Mouse (Mus musculus): Measurements from ENCODE around the gene Rsph1. TPM values are rescaled to one million over a fixed set of nuclear protein-coding genes. Genes with fewer than 3 reads are reported as not detected.

Rsph1 gene
- polyA plus RNA-seq, 1 experiment from 2014 or later, result 0.88 TPM

DNA sequence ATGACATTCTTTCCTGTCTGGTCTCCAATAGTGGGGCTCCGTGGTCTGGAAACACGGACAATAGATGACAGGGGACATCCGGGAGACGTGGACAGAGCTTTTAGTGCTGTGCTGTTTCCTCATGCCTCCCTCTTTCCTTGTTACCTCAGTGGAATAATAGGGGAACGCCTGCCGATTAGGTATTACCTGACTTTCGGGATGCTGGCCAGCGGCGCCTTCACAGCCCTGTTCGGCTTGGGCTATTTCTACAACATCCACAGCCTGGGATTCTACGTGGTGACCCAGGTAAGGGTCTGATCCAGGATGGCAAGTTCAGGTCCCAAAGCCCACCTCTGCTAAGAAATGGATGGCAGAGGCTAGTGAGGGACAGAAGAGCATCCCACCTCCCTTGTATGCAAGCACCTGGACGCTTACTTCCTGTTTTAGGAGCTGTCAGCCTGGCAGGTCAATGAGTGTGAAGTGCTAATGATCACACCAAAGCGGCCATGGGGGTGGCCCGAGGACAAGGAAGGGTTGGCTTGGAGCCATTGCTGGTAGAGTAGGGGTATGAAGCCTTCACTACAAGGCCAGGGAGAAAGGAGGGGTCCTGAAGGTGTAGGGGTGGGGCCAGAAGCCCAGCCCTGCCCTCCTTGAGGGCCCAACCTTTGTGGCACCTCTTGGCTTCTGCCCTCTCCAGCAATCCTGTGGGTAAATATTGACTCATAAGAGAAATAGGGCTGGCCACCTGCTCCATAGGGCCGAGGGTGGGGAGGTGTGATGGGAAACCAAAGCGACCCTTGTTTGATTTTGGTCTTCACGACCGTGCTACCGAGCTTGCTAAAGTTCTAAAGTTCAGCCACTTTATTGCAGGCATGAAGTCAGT, 42.0 kb upstream of the Rsph1 start:
- no peak for DNase-seq (ENCODE audit: low spot score)
- H3K9ac ChIP-seq (ENCODE audit: low read depth, low read length), result no peak overlapping the region
- H3K4me2 ChIP-seq, result no peak overlapping the region
- no peak overlapping the region for H3K27ac ChIP-seq (ENCODE audit: low read depth, low read length)
- H3K36me3 ChIP-seq (ENCODE audit: control insufficient read depth, insufficient read depth, low read length), result no peaks in the 10 kb centered on the region
- ATAC-seq (replicated peaks; ENCODE audit: low FRiP score), result no peak
- H3K27me3 ChIP-seq (replicated peaks; ENCODE audit: control insufficient read depth, insufficient read depth, low read length), result no peaks in the 10 kb centered on the region
- 0 out of 2 replicates have a peak, but pooled peaks cover 3% of the 10 kb centered on the region for H3K4me1 ChIP-seq (replicated peaks; ENCODE audit: control insufficient read depth, insufficient read depth, low read length)
- 84% methylated on average over 19 of the region's 19 CpGs for WGBS
- no peak overlapping the region for H3K4me3 ChIP-seq (ENCODE audit: low read depth, low read length)
- H3K9me3 ChIP-seq (ENCODE audit: control insufficient read depth, low read length), result no peaks in the 10 kb centered on the region

DNA sequence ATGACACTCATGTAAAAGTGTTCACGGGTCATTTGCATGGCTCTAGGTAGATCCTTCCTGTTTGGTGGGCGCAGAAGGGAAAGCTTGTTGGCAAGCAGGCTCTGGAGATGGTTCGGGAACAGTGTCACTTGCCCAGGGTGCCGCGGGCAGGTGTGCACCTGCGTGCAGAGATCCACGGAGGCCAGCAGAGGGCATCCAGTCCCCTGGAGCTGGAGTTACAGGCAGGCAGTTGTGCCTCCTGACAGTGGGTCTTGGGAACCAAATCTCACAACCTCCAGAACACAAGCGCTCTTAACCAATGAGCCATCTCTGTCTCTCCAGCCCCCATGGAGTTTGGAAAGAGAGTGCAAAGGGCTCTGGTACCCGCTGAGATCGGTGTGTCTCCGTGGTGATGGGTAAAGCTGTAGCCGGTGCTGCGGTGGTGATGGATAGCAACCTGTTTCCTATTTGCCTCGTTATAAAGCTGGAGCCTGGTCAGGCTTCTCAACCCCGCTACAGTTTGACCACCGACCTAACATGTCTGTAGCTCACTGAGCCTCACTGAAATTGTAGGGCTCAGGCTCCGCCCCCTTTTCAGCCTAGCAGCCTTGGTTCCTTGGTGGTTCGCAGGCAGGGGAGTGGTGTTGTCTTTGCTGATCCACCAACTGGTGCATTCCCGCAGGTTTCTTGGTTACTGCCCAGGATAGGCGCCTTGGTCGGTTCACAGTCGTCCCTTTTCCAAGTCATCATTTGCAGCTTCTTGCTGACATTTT, 40.5 kb upstream of the Rsph1 start:
- H3K4me1 ChIP-seq (replicated peaks; ENCODE audit: control insufficient read depth, insufficient read depth, low read length), result 0 out of 2 replicates have a peak, but pooled peaks cover 3% of the 10 kb centered on the region
- no peak for DNase-seq (ENCODE audit: low spot score)
- H3K27ac ChIP-seq (ENCODE audit: low read depth, low read length), result no peak overlapping the region
- ATAC-seq (replicated peaks; ENCODE audit: low FRiP score), result no peak
- no peak overlapping the region for H3K4me2 ChIP-seq
- no peaks in the 10 kb centered on the region for H3K36me3 ChIP-seq (ENCODE audit: control insufficient read depth, insufficient read depth, low read length)
- no peak overlapping the region for H3K9ac ChIP-seq (ENCODE audit: low read depth, low read length)
- H3K4me3 ChIP-seq (ENCODE audit: low read depth, low read length), result no peak overlapping the region
- no peaks in the 10 kb centered on the region for H3K27me3 ChIP-seq (replicated peaks; ENCODE audit: control insufficient read depth, insufficient read depth, low read length)
- 60% methylated on average over 22 of the region's 22 CpGs for WGBS
- H3K9me3 ChIP-seq (ENCODE audit: control insufficient read depth, low read length), result no peaks in the 10 kb centered on the region

DNA sequence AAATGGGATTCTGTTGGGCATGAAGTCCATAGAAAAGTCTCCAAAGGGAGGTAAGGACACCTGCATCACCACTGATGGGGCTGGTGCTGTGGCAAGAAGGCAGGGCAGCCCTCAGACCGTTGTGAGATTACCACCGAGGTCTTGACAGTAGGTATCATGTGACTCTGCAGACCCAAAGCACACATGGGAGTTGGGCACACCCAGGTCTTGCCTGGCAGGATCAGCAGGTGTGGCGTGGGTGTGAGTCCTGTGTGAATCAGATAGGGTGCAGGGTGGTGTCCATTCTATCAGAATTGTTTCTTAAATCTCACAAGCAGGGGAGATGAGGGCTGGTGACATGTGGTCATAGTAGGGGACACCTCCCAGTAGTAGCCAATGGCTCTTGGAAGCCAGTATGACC, 39.8 kb upstream of the Rsph1 start:
- 70% methylated on average over 3 of the region's 3 CpGs for WGBS

DNA sequence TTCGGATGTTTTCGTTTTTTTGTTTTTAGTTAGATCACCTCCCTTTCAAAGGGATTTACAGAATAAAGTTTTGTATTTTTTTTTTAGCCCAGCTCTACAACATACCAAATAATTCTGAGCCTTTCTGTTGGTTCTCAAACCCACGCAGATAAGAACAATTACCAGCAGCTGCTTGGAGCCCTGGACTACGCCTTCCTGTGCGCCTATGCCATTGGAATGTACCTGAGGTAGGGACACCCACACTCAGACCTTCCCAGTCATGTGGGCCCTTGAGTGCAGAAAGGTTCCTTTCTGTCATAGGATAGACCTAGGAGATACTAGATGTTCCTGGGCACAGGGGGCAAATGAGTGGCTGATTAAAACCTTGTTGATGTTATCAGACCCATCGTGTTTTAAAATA, 38.8 kb upstream of the Rsph1 start:
- no peak overlapping the region for H3K4me3 ChIP-seq (ENCODE audit: low read depth, low read length)
- no peak for ATAC-seq (replicated peaks; ENCODE audit: low FRiP score)
- H3K27me3 ChIP-seq (replicated peaks; ENCODE audit: control insufficient read depth, insufficient read depth, low read length), result no peaks in the 10 kb centered on the region
- no peak overlapping the region for H3K4me2 ChIP-seq
- 79% methylated on average over 6 of the region's 6 CpGs for WGBS
- H3K4me1 ChIP-seq (replicated peaks; ENCODE audit: control insufficient read depth, insufficient read depth, low read length), result 0 out of 2 replicates have a peak, but pooled peaks cover 3% of the 10 kb centered on the region
- H3K9me3 ChIP-seq (ENCODE audit: control insufficient read depth, low read length), result no peaks in the 10 kb centered on the region
- no peak overlapping the region for H3K27ac ChIP-seq (ENCODE audit: low read depth, low read length)
- no peak overlapping the region for H3K9ac ChIP-seq (ENCODE audit: low read depth, low read length)
- H3K36me3 ChIP-seq (ENCODE audit: control insufficient read depth, insufficient read depth, low read length), result no peaks in the 10 kb centered on the region
- no peak for DNase-seq (ENCODE audit: low spot score)

More for the DNA sequence above, 39.8 kb upstream of the Rsph1 start:
- no peak for DNase-seq (ENCODE audit: low spot score)
- Histone ChIP-seq H3K9me3 (ENCODE audit: control insufficient read depth, low read length) (no peaks in the 10 kb centered on the region), H3K27ac (ENCODE audit: low read depth, low read length) (no peak overlapping the region), H3K27me3 (replicated peaks; ENCODE audit: control insufficient read depth, insufficient read depth, low read length) (no peaks in the 10 kb centered on the region), H3K4me1 (replicated peaks; ENCODE audit: control insufficient read depth, insufficient read depth, low read length) (0 out of 2 replicates have a peak, but pooled peaks cover 3% of the 10 kb centered on the region), H3K9ac (ENCODE audit: low read depth, low read length) (no peak overlapping the region), H3K36me3 (ENCODE audit: control insufficient read depth, insufficient read depth, low read length) (no peaks in the 10 kb centered on the region), H3K4me3 (ENCODE audit: low read depth, low read length) (no peak overlapping the region), H3K4me2 (no peak overlapping the region)
- no peak; the same call in 1 of the 2 replicates for ATAC-seq (replicated peaks; ENCODE audit: low FRiP score)

DNA sequence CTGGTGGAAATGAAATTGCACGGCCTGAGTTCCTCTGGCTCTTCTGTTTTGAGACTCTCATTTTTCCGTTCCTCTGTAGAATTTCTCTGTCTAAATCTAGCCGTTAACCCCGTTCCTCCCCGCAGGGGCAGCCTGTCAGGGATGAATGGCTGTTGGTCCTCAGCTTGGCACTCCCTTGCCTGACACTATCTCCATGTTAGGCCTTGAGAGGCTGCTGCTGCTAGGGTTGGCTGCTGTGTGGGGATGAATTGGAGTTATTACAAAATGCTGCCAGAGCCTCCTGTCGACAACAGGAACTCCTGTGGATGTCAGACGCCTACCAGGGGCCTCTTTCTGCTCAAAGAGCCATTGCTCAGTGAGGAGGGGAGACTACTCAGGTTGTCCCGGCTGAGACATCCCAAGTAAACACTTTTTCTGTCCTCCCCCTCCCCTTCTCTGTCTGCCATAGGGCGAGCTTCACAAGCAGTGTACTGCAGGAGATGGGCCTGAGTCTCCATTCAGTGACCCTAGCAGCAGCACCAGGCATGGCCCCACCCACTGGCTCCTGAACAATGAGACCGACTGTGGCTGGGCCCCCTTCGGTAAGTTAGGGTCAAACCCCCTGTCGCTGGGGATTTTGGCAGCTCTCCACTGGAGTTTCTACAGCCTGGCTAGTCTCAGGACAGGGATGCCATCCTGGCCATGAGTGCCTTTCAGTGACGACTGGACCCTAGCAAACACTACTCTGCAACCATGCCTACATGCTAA, 38.0 kb upstream of the Rsph1 start:
- H3K4me1 ChIP-seq (replicated peaks; ENCODE audit: control insufficient read depth, insufficient read depth, low read length), result 0 out of 2 replicates have a peak, but pooled peaks cover 3% of the 10 kb centered on the region
- no peaks in the 10 kb centered on the region for H3K36me3 ChIP-seq (ENCODE audit: control insufficient read depth, insufficient read depth, low read length)
- no peak overlapping the region for H3K4me3 ChIP-seq (ENCODE audit: low read depth, low read length)
- WGBS, result 64% methylated on average over 13 of the region's 13 CpGs
- H3K4me2 ChIP-seq, result no peak overlapping the region
- H3K27ac ChIP-seq (ENCODE audit: low read depth, low read length), result no peak overlapping the region
- ATAC-seq (replicated peaks; ENCODE audit: low FRiP score) (no peak), DNase-seq (ENCODE audit: low spot score) (no peak)
- no peaks in the 10 kb centered on the region for H3K9me3 ChIP-seq (ENCODE audit: control insufficient read depth, low read length)
- no peaks in the 10 kb centered on the region for H3K27me3 ChIP-seq (replicated peaks; ENCODE audit: control insufficient read depth, insufficient read depth, low read length)
- no peak overlapping the region for H3K9ac ChIP-seq (ENCODE audit: low read depth, low read length)

DNA sequence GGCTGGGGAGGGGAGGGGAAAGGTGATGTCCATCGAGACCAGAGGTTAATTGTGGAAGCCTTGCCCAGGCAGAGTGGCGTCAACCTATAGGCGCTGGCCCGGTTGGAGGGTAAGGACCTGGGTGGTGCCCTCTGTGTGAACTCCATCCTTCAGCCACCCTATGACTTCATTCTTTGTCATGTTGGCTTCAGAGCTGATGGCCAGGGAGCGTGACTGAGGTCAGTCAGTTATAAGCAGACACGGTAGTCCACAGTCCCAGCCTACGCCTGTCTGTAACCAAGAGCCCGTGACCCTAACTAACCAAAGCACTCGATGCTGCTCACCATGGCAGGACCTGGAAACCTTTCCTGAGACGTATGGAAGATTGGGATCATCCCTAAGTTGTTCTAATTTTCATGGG, 35.5 kb upstream of the Rsph1 start:
- WGBS, result 79% methylated on average over 10 of the region's 10 CpGs
- no peaks in the 10 kb centered on the region for H3K9me3 ChIP-seq (ENCODE audit: control insufficient read depth, low read length)
- H3K4me1 ChIP-seq (replicated peaks; ENCODE audit: control insufficient read depth, insufficient read depth, low read length), result no peaks in the 10 kb centered on the region
- H3K36me3 ChIP-seq (ENCODE audit: control insufficient read depth, insufficient read depth, low read length), result no peaks in the 10 kb centered on the region
- H3K27me3 ChIP-seq (replicated peaks; ENCODE audit: control insufficient read depth, insufficient read depth, low read length), result no peaks in the 10 kb centered on the region
- H3K9ac ChIP-seq (ENCODE audit: low read depth, low read length), result no peak overlapping the region
- no peak overlapping the region for H3K4me2 ChIP-seq
- ATAC-seq (replicated peaks; ENCODE audit: low FRiP score) (no peak), DNase-seq (ENCODE audit: low spot score) (no peak)
- no peak overlapping the region for H3K4me3 ChIP-seq (ENCODE audit: low read depth, low read length)
- H3K27ac ChIP-seq (ENCODE audit: low read depth, low read length), result no peak overlapping the region

DNA sequence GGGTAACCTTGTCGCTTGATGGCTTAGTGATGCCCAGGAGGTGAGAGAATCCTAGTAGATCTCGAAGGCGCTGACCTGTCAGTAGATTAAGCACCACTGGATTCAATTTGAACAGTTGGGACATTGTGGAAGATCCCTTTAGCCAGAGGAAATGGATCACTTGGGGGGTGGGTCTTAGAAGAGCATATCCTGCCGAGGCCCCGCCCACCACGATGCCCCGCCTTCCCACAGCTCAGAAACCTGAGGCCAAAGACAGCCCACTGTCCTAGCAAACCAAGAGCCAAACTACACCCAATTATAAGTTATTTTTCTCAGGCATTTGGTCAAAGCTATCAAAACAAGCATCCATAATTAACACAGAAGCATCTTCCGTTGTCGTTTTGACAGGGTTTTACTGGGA, 33.9 kb upstream of the Rsph1 start:
- H3K36me3 ChIP-seq (ENCODE audit: control insufficient read depth, insufficient read depth, low read length), result no peaks in the 10 kb centered on the region
- ATAC-seq (replicated peaks; ENCODE audit: low FRiP score) (no peak), DNase-seq (ENCODE audit: low spot score) (no peak)
- H3K27me3 ChIP-seq (replicated peaks; ENCODE audit: control insufficient read depth, insufficient read depth, low read length), result no peaks in the 10 kb centered on the region
- peaks cover 3% of the 10 kb centered on the region for H3K4me1 ChIP-seq (replicated peaks; ENCODE audit: control insufficient read depth, insufficient read depth, low read length)
- H3K9me3 ChIP-seq (ENCODE audit: control insufficient read depth, low read length), result no peaks in the 10 kb centered on the region
- H3K9ac ChIP-seq (ENCODE audit: low read depth, low read length), result no peak overlapping the region
- WGBS, result 73% methylated on average over 9 of the region's 9 CpGs
- H3K4me3 ChIP-seq (ENCODE audit: low read depth, low read length), result no peak overlapping the region
- no peak overlapping the region for H3K4me2 ChIP-seq
- no peak overlapping the region for H3K27ac ChIP-seq (ENCODE audit: low read depth, low read length)

DNA sequence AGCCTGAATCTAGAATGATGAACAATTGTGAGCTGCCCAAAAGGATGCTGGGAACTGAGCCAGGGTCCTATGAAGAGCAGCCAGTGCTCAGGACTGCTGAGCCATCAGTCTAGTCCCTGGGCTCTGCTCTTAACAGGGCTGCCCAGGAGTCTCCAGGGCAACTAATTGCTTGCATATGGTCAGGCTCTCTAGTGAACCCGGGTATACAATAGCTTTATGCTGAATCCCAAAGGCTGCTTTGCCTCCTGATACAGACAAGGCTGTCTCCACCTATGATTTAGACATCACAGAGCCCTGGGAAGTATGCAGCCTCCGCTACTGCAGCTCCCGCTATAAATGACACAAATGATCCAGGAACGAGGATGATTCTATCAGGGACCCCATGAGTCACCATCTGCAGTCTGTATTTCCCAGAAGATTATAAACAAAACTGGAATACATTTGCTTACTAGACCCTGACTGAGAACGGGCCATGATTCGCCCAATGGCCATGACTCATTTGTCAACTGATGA, 32.2 kb upstream of the Rsph1 start:
- Histone ChIP-seq H3K9me3 (ENCODE audit: control insufficient read depth, low read length) (no peaks in the 10 kb centered on the region), H3K9ac (ENCODE audit: low read depth, low read length) (no peak overlapping the region), H3K27me3 (replicated peaks; ENCODE audit: control insufficient read depth, insufficient read depth, low read length) (no peaks in the 10 kb centered on the region), H3K27ac (ENCODE audit: low read depth, low read length) (no peak overlapping the region), H3K4me3 (ENCODE audit: low read depth, low read length) (no peak overlapping the region), H3K36me3 (ENCODE audit: control insufficient read depth, insufficient read depth, low read length) (no peaks in the 10 kb centered on the region), H3K4me1 (replicated peaks; ENCODE audit: control insufficient read depth, insufficient read depth, low read length) (peaks cover 19% of the 10 kb centered on the region), H3K4me2 (no peak overlapping the region)
- 64% methylated on average over 6 of the region's 6 CpGs for WGBS
- no peak for ATAC-seq (replicated peaks; ENCODE audit: low FRiP score)
- no peak for DNase-seq (ENCODE audit: low spot score)
